Mouse (Mus musculus) megakaryocyte, embryonic 14.5 days (primary cell): Measurements from ENCODE around the gene Appbp2.

ENCODE experiments used
- FLI1 ChIP-seq: IDR thresholded peaks from 2 replicates; pipeline ENCODE4 v1.6.1; 2012; ENCODE audit warnings: low read length, inconsistent platforms, mixed read lengths
- GATA1 ChIP-seq: IDR thresholded peaks from 3 replicates; pipeline ENCODE4 v1.6.1; 2012; ENCODE audit warnings: mixed read lengths, low read length, inconsistent platforms, borderline replicate concordance

DNA sequence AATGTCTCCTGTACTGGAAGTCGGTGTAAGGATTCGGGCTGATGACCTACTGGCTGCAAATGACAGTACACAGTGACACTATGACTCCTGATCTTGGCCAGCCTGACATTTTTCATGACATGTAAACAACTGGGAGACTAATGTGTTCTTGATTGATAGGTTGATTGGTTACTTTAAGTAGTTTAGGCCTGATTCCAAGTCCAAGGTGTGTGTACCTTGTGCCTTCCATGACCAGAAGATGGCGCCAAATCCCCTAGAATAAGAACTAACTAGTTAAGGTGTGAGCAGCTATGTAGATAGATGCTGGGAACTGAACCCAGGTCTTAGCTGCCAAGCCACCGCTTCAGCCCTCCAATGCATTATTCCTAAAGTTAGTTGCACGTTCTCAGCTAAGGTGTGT lies 50.8 kb downstream of the Appbp2 start:
- TF ChIP-seq GATA1 = no peak
- no peak for TF ChIP-seq FLI1
